Mouse (Mus musculus) gastrocnemius, postnatal 10 days (tissue): ENCODE results near the gene Hs3st2. TPM values are rescaled to one million over a fixed set of nuclear protein-coding genes. Genes with fewer than 3 reads are reported as not detected.
"Not testable (repeated sequence)": the region's sequence is repeated elsewhere in the genome, so short reads cannot be mapped to it uniquely, and the experiment has no call there.

Experiments used
- DNase-seq: peaks from one replicate; pipeline ENCODE4 v3.0.0; 2021; ENCODE audit warnings: mixed read lengths
- long read RNA-seq, 2 experiments: library from polyadenylated mRNA; stranded (forward); transcript quantifications; one replicate each; pipeline ENCODE4 v2.0.0; 2021
- total RNA-seq, 2 experiments: library from RNA; stranded (reverse); gene quantifications; 2 replicates each; pipeline ENCODE4 v1.2.3; 2021

Hs3st2 gene
- under 1 TPM in 1 of 2 experiments, not detected in 1; 0.11 TPM for total RNA-seq
- long read RNA-seq, experiment 1, result 0 reads
- long read RNA-seq, experiment 2, result 0 reads

DNA sequence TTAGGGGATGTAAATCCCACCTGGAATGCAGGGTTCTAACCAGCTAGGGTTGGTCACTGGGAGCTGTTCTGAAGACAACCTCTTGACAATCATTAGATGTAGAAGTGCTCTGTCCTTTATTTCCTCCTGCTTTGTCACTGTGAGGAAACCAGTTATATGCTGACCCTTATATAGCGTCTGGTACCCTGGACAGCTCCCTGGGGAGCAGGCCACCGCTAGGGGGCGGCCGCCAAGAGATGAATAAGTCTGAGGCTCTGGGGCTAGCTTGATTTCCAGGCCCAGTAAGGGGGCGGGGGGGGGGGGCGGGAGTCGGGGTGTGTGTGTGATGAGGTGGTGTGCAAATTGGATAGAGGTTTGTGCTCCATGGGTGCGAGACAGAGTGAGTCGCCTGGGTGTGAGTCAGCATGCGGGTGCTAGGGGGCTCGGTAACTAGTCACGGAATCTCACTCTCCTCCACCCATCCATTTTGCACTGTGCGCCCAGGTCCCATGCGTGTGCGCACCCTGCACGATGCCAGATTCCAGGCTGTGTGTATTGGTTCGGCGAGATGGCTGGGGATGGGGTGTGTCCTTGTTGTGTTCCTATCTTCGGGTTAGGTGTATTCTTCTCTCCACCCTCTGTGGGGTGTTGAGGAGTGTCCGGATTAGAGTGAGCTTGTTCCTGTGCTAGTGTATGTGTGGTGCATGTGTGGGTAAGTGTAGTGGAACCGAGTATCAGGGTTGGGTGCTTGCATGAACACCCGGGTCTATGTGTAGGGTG, at the start of gene Hs3st2:
Hs3st2 (plus strand) TSS at position 635 of the 759 bp plus-strand sequence.
- peak; percentile 53 for DNase-seq

DNA sequence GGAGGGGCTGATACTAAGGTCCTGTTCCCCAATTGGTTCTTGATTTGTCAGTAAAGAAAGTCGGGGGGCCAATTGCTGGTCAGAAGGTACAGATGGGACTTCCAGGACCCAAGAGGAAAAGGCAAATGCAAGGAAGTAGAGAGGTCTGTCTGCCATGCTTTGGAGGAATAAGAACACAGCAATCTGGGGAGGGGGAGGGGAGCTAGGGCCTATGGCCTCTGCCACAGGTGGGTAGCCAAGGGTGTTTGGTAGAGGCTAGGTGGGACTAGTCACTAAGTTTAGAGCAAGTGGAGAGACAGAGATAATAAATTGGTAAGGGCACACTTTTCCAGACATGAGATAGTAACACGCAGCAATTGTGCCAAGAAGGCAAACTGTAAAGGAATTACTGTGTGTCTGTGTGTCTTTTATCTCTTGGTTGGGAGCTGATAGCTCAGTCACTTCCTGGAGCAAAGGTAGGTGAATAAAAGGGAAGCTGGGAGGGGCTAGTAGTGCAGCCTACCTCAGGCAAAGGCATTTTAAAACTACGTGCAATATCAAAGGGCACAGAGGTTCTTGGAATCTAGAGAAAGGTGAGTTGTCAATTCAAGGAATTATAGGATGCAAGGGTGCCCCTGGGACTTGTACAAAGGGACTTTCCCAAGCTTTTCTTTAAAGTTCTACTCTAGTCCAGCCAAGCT, 43.2 kb upstream of the Hs3st2 start:
- DNase-seq, result no peak

- DNase-seq, result no peak
Observed at GRCm38 (mm10) chr7:121351688-121352087, 40.0 kb upstream of the Hs3st2 start.

- not testable (repeated sequence) for DNase-seq
Observed at GRCm38 (mm10) chr7:121361448-121361847, 30.2 kb upstream of the Hs3st2 start.

- DNase-seq, result no peak
Observed at GRCm38 (mm10) chr7:121365584-121365983, 26.1 kb upstream of the Hs3st2 start.

DNA sequence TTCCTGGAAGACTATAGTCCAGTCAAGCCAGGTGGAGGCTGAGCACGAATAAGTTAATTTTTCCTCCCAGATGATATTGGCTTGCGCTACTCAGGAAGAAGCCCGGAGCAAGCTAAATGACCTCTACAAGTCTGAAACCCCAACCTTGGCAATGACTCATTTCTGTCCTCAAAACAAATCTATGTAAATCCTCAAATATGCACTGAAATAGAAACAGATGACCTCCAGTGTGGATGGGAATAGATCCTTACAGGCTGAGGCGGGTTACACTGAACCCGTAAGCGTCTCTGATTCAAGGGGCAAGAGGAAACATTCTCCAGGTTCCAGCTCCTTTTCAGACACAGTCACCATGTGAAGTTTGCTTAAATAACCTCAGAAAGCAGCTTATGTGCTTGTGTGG, 24.5 kb upstream of the Hs3st2 start:
- no peak for DNase-seq

GRCm38 (mm10) chr7:121371990-121372389, 19.7 kb upstream of the Hs3st2 start:
- DNase-seq, result no peak

DNA sequence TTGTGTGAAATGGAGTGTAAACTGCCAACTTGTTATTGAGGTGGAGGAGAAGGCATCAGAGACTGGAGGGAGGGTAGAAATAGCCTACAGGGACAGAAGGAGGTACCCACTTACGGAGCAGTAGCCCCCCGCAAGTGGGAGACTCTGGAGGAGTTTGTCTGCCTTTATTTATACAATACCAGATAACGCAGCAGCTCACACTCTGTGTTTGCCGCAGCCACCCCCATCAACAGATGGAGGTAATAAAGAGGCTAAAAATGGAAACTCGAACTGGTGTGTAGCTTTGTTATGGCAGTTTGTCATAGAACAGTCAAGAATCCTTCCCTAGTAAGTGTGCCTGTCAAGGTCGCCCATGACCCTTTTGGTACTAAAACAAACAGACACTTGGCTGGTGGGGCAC, 16.2 kb upstream of the Hs3st2 start:
- no peak for DNase-seq

DNA sequence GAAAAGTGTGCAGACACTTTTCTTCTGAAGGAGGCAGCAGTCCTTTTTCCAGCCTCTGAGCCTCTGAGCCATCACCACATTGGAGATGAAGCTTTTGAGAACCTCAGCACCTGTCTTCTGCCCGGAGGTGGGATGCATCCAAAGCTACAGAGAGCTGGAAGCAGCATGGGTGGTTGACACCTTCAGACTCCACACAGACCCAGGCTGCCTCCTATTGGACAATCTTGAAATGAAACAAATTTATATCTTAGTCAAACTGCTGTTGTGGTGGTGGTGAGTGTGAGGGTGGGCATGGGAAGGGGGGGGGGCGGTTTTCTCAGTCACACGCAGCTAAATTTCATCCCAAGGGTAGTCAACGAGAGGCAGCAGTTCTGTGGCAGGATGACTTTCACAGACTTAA, 12.7 kb upstream of the Hs3st2 start:
- DNase-seq, result no peak

DNA sequence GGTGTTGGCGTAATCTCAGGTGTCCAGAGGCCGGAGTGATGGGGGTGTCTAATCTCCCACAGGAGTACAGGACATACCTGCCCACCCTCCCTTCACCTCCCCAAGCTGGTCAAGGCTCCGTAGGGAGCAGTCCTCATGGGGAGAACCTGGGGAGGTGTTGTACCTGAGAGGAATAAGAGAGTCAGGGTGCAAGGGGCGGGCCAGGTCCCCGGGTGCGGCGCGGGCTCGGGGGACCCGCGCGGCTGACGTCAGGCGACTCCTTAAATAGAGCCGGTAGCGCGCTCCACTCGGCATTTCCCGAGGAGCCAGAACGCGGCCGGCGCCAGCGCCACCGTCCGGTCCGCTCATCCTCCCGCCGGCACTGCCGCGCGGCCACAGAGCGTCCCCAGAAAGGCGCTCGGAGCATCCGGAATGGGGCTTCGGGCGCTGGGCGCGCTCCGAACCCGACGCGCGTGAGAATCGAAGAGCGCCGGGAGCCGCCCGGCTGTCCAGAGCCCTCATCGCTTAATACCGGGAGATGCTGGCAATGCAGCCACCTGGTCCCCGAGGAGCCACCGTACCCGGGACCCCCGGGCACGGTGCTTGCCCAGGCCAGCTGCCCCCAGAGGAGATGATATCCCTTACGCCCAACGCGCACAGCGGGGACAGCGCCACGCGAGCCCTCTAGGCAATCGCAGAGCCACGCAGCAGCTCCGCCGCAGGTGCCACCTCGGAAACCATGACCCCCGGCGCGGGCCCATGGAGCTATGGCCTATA, 503 bp downstream of the Hs3st2 start:
- DNase-seq, result no peak

- no peak for DNase-seq
Observed at GRCm38 (mm10) chr7:121392740-121392993, 1.0 kb downstream of the Hs3st2 start.

DNA sequence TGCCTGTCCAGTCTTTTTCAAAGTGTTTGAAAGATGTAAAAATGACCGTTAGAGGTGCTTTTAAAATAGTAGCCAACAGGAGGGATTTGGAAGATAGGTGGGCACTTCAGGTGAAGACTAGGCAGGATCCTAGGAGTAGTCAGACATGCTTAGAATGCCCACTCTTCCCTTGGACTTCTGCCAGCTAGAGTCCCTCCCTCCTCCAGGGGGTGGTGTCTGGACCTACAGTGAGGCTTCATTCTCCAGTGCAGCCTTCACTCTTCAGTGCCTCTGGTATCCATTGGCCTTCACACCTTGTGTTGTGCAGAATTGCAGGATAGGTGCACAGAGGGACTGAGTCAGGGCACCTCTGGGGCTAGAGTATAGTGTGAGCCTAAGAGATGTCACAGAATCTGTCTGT, 2.2 kb downstream of the Hs3st2 start:
- DNase-seq, result no peak

- no peak for DNase-seq
Observed at GRCm38 (mm10) chr7:121394875-121395274, 3.2 kb downstream of the Hs3st2 start.

DNA sequence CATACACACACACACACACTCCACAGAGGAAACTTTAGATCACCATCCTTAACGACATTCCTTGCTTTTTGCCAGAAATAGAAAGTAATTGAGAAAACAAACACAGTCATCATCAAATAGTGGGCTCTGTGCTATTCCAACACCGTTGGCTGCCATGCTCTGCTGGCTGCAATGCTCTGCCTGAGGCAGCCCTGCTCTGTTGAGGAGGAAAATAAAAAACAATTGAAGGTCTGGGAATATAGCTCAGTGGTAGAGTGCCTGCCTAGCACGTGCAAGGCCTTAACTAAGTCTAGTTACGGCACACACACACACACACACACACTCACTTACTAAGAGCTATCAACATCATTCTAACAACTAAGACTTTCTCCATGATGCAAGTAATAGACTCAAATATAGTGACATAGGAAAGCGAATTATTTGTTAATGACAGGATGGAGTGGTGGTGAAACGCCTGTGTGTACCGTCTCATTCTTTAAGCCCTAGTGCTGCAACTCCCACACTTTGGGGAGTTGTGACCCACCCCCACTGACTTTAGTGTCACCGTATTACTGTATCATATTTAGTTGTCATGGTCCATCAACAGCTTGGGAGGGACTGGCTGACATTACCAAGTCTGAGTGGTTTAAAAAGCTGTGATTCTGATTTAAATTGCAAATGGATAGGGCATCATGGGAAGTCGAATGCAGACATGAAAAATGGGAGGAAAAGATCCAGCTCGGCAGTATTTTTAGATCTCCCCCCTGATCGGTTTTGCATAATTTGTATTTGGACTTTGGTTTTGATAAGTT, 19.3 kb downstream of the Hs3st2 start:
- DNase-seq, result no peak

DNA sequence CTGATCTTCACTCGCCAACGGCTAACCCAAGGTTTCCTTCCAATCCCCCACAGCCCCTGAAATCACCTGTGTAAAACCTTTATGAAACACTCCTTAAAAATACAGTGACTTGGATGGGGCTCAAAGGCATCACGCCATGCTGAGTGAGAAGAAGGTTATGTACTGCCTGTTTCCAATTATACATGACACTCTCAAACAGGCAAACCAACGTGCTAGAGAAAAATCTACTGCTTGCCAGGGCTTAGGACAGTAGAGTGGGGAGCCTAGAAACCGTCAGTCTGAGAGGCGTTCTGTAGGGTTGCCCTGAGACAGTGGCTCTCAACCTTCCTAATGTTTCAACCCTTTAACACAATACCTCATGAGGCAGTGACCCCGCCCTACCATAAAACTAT, 19.8 kb downstream of the Hs3st2 start:
- DNase-seq, result no peak

DNA sequence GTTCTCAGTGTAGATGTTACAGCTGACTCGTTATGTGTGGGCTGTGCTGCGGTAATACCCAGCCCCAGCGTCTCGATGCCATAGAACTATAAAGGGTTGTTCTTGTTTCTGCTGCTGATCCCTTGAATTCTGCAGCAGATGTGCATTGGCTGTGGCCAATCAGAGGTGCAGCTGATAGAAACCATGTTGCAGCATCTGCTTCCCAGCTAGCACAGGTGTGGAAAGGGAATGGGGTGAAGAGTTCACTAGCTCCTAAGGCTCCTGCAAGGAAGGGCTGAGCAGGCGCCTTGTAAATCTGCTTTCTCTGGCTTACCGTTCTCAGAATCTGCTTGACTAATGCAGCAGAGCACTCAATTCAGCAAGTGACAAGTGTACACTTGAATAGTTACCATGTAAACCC, 45.2 kb downstream of the Hs3st2 start:
- DNase-seq, result no peak

DNA sequence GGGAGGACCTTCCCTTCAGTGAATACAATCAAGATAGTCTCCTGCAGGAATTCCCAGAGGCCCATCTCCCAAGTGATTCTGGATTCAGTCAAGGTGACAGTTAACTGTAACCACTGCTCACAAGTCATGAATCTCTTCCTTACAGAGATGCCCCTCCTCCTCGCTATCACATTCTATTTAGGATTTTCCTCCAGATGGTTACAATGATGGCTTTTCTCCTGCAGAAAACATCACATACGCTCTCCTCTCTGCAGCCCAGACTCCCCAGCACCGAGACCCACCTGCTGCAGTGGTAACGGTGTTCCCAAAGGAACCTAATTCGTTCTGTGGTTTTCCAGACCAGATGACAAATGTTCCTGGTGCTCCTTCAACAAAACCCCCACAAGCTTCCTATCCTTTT, 49.5 kb downstream of the Hs3st2 start:
- DNase-seq, result no peak

DNA sequence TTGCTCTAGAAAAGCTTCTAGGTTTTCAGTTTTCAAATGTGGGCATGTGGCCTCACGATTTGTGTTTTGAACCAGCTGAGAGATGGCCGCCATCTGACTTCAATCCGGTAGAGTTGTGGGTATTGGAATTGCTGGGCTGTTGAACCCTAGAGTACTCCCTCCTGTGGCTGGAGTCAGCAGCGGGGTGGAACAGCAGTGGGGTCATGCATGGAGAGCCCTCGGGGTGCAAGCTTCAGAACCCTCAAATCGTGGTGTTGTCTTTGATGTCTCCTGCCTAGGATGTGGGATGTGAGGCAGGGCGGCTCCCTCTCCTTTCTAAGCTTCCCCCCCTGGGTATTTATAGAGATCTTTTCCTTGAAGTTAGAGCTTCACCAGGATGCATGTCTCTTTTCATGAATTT, 52.7 kb downstream of the Hs3st2 start:
- no peak for DNase-seq

DNA sequence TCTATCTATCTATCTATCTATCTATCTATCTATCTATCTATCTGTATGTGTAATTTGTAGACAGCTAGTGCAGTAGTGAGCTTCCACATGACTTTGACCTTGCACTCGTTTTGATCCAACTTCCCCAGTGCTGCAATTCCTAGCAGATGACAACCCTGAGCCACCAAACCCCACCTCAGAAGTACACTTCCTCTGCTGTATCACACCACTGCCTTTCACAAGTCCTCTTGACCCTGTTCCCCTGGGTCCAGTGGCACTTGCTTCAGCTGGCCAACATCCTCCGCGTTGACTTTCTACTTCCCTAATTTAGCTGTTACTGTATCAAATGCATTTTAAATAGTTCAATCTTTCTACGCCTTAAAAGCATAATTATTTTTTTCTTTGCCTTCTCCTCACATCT, 54.6 kb downstream of the Hs3st2 start:
- DNase-seq, result no peak

DNA sequence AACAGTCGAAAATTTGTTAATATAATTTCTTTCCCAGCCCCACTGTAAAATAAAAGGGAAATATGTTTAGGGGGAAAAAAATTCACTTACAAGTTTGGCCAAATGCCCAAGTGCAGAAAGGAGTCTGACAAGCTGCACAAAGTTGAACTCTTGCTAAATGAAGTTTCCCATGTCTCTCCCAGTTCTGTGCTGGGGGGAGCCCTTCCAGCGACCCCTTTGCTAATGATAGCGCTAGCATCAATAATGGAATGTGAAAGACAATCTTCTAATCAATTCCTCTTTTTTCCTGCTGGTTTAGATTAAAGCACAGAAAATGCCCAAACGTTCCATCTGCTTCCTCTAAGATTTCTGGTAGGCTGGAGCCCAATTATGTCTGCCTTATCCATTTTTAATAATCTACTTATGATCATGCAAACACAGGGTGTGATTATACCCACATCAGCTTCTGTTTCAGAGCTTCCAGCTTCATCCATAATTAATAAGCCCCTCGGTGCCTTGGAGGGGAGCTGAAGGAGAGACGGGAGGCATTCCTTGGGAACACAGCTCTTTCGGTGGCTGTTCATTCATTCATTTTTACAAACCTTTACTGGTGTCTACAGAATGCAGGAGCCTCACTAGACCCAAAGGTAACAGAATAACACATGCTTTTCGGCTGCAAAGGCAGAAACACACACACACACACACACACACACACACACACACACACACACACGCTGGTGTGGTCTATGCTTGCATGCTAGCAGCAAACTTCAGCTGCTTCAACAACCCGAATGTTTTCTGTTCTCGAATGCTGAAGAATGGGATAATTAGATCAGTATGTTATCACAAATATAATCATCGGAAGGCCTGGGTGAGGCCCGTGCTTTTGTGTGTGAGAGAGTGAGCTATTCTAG, 59.5 kb downstream of the Hs3st2 start:
- DNase-seq, result no peak

DNA sequence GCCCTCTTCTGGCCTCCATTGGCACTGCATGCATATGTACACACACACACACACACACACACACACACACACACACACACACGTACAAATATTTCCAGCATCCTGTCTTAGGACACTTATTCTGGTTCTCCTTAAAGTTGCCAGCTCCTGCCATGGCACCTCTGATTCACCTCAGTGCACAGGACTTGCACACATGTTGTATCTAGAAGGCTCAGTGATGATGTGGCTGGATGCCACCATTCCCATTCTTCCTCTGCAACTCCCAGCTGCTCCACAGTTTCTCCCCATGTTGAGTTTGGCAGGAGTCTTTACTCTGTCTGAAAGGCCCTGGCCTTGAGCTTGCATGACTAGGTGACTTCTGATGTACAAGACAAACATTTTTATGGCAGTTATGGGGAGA, 65.1 kb downstream of the Hs3st2 start:
- DNase-seq, result no peak

GRCm38 (mm10) chr7:121458075-121458474, 66.4 kb downstream of the Hs3st2 start:
- DNase-seq, result no peak
